Mouse (Mus musculus) midbrain, embryonic 11.5 days (tissue): ENCODE measurements at regions not wholly inside any gene's neighbourhood (a gene's known extent, or its start where the extent isn't known, plus 50 kb on each side); places are given as distances from the start of the nearest gene placed in this dataset.

Experiments
- ATAC-seq: fragments of 200-750 bp; cut with Nextera tagmentation; 2 replicates; pipeline ENCODE4 v1.8.0; 2017; ENCODE audit warnings: moderate TSS enrichment, moderate library complexity; ENCODE audit not compliant: low FRiP score
- DNase-seq: peaks from one replicate; pipeline ENCODE4 v3.0.0; 2015; ENCODE audit warnings: low spot score; ENCODE audit errors: missing footprints
- H3K27ac ChIP-seq: fragments of 300-500 bp; sonication (generic); 2 replicates; pipeline ENCODE4 v1.5.1; 2014; ENCODE audit warnings: low read depth, low read length
- H3K27me3 ChIP-seq: fragments of 300-500 bp; sonication (generic); 2 replicates; pipeline ENCODE4 v1.6.1; 2014; ENCODE audit warnings: mild to moderate bottlenecking, low read length, moderate library complexity, mixed read lengths; ENCODE audit not compliant: control insufficient read depth, insufficient read depth
- H3K36me3 ChIP-seq: fragments of 300-500 bp; sonication (generic); 2 replicates; pipeline ENCODE4 v1.6.1; 2014; ENCODE audit warnings: mild to moderate bottlenecking, low read length, moderate library complexity, mixed read lengths; ENCODE audit not compliant: control insufficient read depth, insufficient read depth
- H3K4me1 ChIP-seq: fragments of 300-500 bp; sonication (generic); 2 replicates; pipeline ENCODE4 v1.6.1; 2014; ENCODE audit warnings: low read length; ENCODE audit not compliant: control insufficient read depth, insufficient read depth
- H3K4me2 ChIP-seq: fragments of 300-500 bp; sonication (generic); 2 replicates; pipeline ENCODE4 v1.6.1; 2014; ENCODE audit warnings: mild to moderate bottlenecking, moderate library complexity
- H3K4me3 ChIP-seq: fragments of 300-500 bp; sonication (generic); 2 replicates; pipeline ENCODE4 v1.5.1; 2014; ENCODE audit warnings: low read depth, low read length
- H3K9ac ChIP-seq: fragments of 300-500 bp; sonication (generic); 2 replicates; pipeline ENCODE4 v1.6.1; 2014; ENCODE audit warnings: low read length
- H3K9me3 ChIP-seq: fragments of 300-500 bp; sonication (generic); 2 replicates; pipeline ENCODE4 v1.6.1; 2016; ENCODE audit warnings: low read length; ENCODE audit not compliant: control insufficient read depth
- WGBS: fragments of 180-500 bp; shearing (Covaris S2); extraction: QIAGEN DNeasy Blood & Tissue Kit; methylation state at CpG from one replicate; pipeline ENCODE4 v1.1.7; 2014; 5-methylcytosine and 5-hydroxymethylcytosine counted together

DNA sequence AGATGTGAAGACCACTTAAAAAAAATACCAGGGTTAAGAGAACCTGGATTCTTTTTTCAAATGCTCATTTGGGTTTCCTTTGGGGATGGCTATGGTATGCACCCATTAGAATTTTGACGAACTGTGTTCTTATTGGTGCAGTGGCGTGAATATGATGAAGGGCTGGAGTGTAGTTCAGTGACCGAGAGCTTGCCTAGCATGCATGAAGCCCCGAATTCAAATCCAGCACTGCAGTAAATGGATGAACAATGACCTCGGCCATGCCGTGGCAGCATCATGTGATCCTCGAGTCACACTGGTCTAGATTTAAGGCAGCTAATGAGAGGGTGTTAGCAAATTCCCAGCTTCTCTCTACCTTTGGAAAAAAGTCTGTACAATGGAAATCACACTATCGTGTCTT is 286.4 kb upstream of the Ubash3b start:
- 61% methylated on average over 8 of the region's 8 CpGs for WGBS
- Histone ChIP-seq H3K9ac (no peak overlapping the region), H3K27me3 (no peaks in the 10 kb centered on the region), H3K36me3 (no peaks in the 10 kb centered on the region), H3K4me2 (no peak overlapping the region), H3K4me1 (peaks cover 29% of the 10 kb centered on the region), H3K4me3 (no peak overlapping the region), H3K9me3 (no peaks in the 10 kb centered on the region), H3K27ac (peak overlapping the region; percentile 95)
- no peak for ATAC-seq
- peak; percentile 90 for DNase-seq

DNA sequence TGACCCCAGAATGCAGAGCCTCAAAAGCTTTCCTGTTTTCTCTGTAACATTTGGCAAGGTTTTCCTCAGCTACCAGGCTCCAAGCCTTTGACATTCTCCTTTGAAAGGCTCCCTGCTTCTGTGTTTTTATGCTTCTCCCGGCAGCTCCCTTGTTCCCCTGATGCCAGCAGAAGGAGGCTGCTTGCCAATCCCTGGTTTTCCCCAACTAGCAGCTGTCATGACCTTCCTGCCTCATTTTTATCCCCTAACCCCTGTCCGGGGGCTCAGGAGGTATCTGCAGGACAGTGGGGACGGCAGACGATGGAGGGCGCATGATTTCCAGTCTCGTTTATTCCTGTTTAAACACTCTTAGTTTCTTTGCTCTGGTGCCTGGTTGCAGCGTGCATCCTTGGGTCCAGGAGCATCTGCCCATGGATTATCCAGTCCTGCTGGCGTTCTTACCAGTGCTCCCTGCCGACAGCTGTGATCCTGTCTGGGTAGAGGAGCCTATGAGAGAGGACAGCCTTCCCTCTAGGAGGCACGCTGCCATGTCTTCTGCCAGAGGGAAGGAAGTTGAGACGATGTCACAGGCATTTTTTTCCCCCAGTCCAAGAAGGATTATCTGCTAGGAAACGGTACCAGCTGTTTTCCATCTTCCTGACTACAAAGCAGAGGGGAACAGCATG is 285.8 kb upstream of the Ubash3b start:
- H3K9ac ChIP-seq: peak overlapping the region; percentile 54
- 10% methylated on average over 12 of the region's 12 CpGs for WGBS
- no peaks in the 10 kb centered on the region for H3K36me3 ChIP-seq
- no peaks in the 10 kb centered on the region for H3K27me3 ChIP-seq
- ATAC-seq (peak; percentile 77), DNase-seq (peak; percentile 94)
- no peak overlapping the region for H3K4me3 ChIP-seq
- peak overlapping the region; percentile 27 for H3K4me2 ChIP-seq
- H3K9me3 ChIP-seq: no peaks in the 10 kb centered on the region
- peak overlapping the region; percentile 95 for H3K27ac ChIP-seq
- H3K4me1 ChIP-seq: peaks cover 29% of the 10 kb centered on the region

DNA sequence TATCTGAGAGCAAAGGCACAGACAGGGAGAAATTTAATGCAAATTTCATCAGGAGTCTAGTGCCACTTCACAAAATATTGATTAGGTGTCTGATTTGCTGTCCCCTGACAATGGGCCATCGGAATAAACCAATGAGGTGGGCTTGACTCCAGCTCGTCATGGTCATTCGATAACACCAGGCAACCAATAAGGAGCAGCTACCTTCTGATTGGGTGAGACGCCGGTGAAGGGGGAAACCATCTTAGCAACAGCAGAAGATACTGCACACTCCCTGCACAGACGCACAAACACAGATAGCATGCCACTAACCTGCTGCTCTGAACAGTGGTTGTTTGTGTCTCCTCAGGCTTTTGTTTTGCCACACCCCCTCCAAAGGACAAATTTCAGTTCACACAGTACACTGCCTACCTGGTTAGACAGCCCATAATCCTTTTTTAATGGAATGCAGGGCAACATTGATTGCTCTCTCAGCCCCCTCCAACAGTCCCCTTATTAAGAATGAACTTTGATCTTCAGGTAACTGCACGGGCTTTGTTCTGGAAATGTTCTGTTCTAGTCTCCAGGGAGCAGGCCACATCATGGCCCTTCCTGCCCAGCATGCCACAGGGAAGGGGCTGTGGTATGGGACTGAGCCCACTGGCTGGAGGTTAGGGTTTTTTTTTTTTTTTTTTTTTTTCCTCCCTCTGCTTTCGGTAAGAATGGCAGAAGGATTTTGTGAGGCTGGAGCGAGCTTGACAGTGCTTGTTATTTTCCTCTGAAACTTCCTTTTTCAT is 285.1 kb upstream of the Ubash3b start:
- H3K9ac ChIP-seq: peak overlapping the region; percentile 54; the same call in 1 of the 2 replicates
- H3K4me2 ChIP-seq: no peak overlapping the region; the same call in 1 of the 2 replicates
- H3K4me3 ChIP-seq: no peak overlapping the region
- peaks cover 27% of the 10 kb centered on the region for H3K4me1 ChIP-seq
- no peaks in the 10 kb centered on the region for H3K27me3 ChIP-seq
- H3K9me3 ChIP-seq: no peaks in the 10 kb centered on the region
- H3K36me3 ChIP-seq: no peaks in the 10 kb centered on the region
- ATAC-seq: peak; percentile 87
- H3K27ac ChIP-seq: peak overlapping the region; percentile 95
- no peak for DNase-seq
- 60% methylated on average over 9 of the region's 9 CpGs for WGBS

DNA sequence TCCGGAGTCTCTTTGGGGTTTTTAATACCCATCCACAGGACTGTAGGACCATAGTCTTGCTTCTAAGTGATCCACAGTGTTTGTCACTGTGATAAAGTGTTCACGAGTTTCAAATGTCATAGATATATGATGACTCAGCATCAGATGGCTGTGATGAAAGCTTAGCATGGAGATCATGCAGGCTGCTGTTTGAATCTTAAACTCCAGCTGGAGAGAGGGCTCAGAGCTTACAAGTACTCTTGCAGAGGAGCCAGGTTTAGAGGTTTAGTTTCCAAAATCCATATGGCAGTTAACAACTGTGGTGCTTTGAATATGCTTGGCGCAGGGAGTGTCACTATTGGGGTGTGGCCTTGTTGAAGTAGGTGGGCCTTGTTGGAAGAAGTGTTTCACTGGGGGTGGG is 280.9 kb upstream of the Ubash3b start:
- Histone ChIP-seq H3K27ac (no peak overlapping the region), H3K4me2 (no peak overlapping the region), H3K4me3 (no peak overlapping the region), H3K27me3 (no peaks in the 10 kb centered on the region), H3K9me3 (peaks cover 14% of the 10 kb centered on the region; the same call in 1 of the 2 replicates), H3K9ac (no peak overlapping the region), H3K36me3 (peaks cover 2% of the 10 kb centered on the region; the same call in 1 of the 2 replicates), H3K4me1 (peaks cover 15% of the 10 kb centered on the region)
- WGBS: 95% methylated on average over 3 of the region's 3 CpGs
- DNase-seq (no peak), ATAC-seq (no peak)

DNA sequence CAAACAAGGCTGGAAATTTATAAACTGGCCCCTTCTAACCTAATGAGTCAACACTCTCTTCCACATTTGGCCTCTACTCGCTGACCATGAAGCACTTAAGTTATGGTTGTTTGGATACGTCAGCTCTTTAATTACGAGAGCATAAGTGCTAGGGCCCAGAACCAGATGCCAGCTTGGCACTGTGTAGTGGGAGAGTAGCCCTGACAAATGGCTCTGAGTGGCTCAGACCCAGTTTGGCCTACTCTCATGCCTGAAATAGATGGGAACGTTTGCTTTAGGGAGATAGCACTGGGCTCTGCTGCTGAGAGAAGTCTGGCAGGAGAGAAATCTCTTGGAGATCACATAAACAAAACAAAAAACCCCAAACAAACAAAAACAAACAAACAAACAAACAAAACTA is 278.5 kb upstream of the Ubash3b start:
- H3K9me3 ChIP-seq: peaks cover 14% of the 10 kb centered on the region; the same call in 1 of the 2 replicates
- DNase-seq (no peak), ATAC-seq (no peak)
- no peak overlapping the region for H3K27ac ChIP-seq
- no peaks in the 10 kb centered on the region for H3K4me1 ChIP-seq
- 92% methylated on average over 4 of the region's 4 CpGs for WGBS
- peaks cover 2% of the 10 kb centered on the region; the same call in 1 of the 2 replicates for H3K36me3 ChIP-seq
- no peak overlapping the region for H3K4me2 ChIP-seq
- no peaks in the 10 kb centered on the region for H3K27me3 ChIP-seq
- no peak overlapping the region for H3K4me3 ChIP-seq
- no peak overlapping the region for H3K9ac ChIP-seq

DNA sequence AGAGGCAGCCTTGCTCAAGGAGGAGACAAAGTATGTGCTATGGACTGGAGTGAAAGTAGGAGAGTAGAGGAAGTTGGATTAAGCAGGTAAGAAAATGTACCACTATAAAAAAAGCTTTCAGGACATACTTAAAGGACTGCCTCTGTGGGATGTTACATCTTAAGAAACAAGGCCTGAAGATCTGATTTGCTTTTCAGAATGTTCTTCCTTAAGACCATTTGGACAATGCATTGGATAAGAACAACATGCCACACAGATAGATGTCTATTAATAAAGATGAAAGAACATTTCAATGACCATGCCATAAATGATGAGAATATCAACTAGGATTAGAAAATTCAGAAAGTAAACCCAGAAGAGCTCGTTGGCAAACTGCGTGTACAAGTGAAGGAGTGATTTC is 276.6 kb upstream of the Ubash3b start:
- DNase-seq: no peak
- Histone ChIP-seq H3K27ac (no peak overlapping the region), H3K36me3 (peaks cover 2% of the 10 kb centered on the region; the same call in 1 of the 2 replicates)

DNA sequence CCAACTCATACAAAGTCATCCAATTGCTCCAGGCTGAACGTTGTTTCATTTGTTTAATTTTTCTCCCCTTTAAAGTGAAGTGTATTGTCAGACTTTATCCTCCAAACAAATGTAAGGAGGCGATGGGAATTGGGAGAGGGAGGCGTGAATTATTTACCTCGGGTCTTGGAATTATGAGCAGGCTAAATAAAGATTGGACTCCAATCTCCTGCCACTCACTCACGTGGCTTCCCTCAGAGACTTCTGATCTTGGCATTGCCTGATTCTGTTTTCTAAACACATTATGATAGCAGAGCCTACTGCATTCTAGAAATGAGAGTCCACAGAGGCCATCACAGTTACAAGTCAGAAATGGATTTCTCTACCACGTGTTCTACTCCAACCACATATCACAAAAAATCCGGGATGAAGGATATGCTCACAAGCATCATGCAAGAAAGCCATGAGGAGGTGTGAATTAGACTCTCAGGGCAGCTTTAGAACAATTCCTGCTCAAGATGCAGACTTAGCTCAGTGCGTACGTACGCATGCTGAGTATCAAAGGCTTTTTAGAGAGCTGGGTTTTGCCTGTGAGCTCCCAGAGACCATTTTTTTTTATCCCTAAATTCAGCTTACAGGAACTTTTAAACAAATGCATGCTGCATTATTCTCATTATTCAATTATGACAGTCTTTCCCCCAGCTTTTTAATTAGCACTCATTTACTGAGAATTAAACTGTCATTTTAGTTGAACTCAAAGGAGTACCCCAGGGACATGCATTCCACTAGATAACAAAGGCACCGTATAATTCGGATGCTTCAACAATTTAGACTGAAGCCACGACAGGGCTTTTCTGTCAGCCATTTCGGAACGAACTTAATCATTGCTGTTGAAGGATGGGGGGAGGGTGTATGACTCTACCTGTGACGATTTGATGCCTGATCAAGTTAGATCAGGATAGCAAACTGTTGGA is 269.2 kb upstream of the Ubash3b start:
- H3K27me3 ChIP-seq: no peaks in the 10 kb centered on the region
- ATAC-seq: no peak
- no peak overlapping the region for H3K9ac ChIP-seq
- peak; percentile 90 for DNase-seq
- H3K4me2 ChIP-seq: no peak overlapping the region
- H3K27ac ChIP-seq: no peak overlapping the region
- no peaks in the 10 kb centered on the region for H3K9me3 ChIP-seq
- no peaks in the 10 kb centered on the region for H3K36me3 ChIP-seq
- H3K4me1 ChIP-seq: peaks cover 15% of the 10 kb centered on the region
- no peak overlapping the region for H3K4me3 ChIP-seq
- 52% methylated on average over 16 of the region's 16 CpGs for WGBS

More for the DNA sequence above, 276.6 kb upstream of the Ubash3b start:
- Histone ChIP-seq H3K9me3 (peaks cover 14% of the 10 kb centered on the region; the same call in 1 of the 2 replicates), H3K4me1 (no peaks in the 10 kb centered on the region), H3K9ac (no peak overlapping the region), H3K4me2 (no peak overlapping the region), H3K4me3 (no peak overlapping the region), H3K27me3 (no peaks in the 10 kb centered on the region)
- WGBS: 93% methylated on average over 2 of the region's 2 CpGs
- no peak for ATAC-seq

DNA sequence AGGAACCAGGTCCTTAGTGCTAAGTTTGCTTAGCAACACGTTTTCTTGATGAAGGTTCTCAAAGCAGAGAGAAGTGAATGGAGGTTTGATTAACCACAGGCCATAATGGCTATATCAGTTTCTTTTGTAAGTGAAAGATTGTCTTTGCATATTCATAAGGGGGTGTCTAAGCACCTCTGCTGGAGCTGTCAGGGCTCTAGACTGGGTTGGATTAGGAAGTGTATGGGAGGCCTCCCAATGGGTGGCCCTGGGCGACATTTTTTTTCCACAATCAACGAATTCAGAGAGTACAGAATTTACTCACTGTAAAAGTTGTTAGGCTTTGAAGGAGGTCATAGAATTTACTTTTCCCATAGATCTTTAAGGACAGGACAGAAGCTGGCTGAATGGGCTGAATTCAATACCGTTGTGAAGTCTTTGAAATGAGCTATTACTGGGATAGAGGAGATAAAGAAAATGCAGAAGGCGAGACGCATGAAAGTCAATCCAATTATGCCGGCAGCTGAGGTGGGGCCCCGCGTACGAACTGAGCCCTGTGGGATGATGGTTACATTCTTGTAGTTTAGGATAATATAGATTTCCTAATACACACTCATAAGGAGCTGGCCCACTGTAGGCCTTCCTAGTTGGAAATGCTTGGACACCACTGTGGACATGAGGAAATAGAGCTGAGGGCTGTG is 268.4 kb upstream of the Ubash3b start:
- Histone ChIP-seq H3K4me1 (peaks cover 19% of the 10 kb centered on the region), H3K27ac (peak overlapping the region; percentile 32; the same call in 1 of the 2 replicates), H3K4me2 (0 out of 2 replicates have a peak overlapping the region, but pooled peaks have one; percentile 3), H3K9ac (no peak overlapping the region), H3K27me3 (no peaks in the 10 kb centered on the region), H3K4me3 (no peak overlapping the region), H3K9me3 (no peaks in the 10 kb centered on the region), H3K36me3 (no peaks in the 10 kb centered on the region)
- DNase-seq (peak; percentile 91), ATAC-seq (peak; percentile 76)
- 28% methylated on average over 10 of the region's 10 CpGs for WGBS
